Mouse (Mus musculus) cortical plate, adult 2 months (tissue): Measurements from ENCODE around the gene Hecw2.

Experiments used
- CTCF ChIP-seq: fragments of 200-500 bp; IDR thresholded peaks from 2 replicates; pipeline ENCODE4 v1.5.1; 2011; ENCODE audit warnings: mild to moderate bottlenecking, control low read depth, low read length; ENCODE audit not compliant: insufficient read depth; ENCODE audit errors: extremely low read depth
- POLR2A ChIP-seq: fragments of 200-500 bp; IDR thresholded peaks from 2 replicates; pipeline ENCODE4 v1.6.1; 2011; ENCODE audit warnings: mild to moderate bottlenecking, low read length, control low read depth; ENCODE audit not compliant: insufficient read depth; ENCODE audit errors: extremely low read depth

DNA sequence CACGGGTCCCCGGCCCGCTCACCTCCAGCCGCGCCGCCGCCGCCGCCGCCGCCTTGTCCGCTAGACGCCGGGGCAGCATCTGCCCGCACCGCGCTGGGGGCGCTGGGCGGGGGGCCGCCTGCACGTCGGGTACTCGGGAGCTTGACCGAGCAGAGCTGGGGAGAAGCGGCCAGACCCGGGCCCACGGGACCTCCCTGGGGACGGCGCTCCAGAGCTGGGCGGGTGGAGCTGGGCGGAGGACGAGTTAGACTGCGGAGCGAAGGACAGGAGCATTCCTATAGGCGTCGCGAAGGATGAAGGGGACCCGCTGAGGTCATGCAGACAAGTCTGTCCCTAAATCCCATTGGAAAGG is at the start of gene Hecw2:
- TF ChIP-seq CTCF (no peak), POLR2A (peak; percentile 55; the same call in 1 of the 2 replicates)
